Mouse (Mus musculus): ENCODE measurements around the gene Snip1.

GRCm38 (mm10) chr4:125096066-125096465, 29.6 kb downstream of the Snip1 start:
- TF ChIP-seq POLR2A (IDR thresholded peaks at IDR 0.05; ENCODE audit: low read depth, low read length) (no peak), CTCF (IDR thresholded peaks at IDR 0.05; ENCODE audit: extremely low read depth, insufficient read depth, insufficient read length, insufficient replicate concordance) (no peak)

All from spleen, adult 2 months (tissue).